Mouse (Mus musculus) hindbrain, postnatal 0 days (tissue): Measurements from ENCODE around the gene Dgcr8. TPM values are rescaled to one million over a fixed set of nuclear protein-coding genes. Genes with fewer than 3 reads are reported as not detected.

Experiments
- ATAC-seq: fragments of 200-750 bp; cut with Nextera tagmentation; 2 replicates; pipeline ENCODE4 v1.8.0; 2017; ENCODE audit warnings: mild to moderate bottlenecking, moderate TSS enrichment, moderate library complexity
- DNase-seq: peaks from one replicate; pipeline ENCODE4 v3.0.0-alpha.2; 2015; ENCODE audit warnings: low spot score
- H3K27ac ChIP-seq: fragments of 300-500 bp; sonication (generic); 2 replicates; pipeline ENCODE4 v1.5.1; 2014; ENCODE audit warnings: mild to moderate bottlenecking
- H3K27me3 ChIP-seq: fragments of 300-500 bp; sonication (generic); 2 replicates; pipeline ENCODE4 v1.6.1; 2014; ENCODE audit warnings: low read length, mixed read lengths; ENCODE audit not compliant: insufficient read depth
- H3K36me3 ChIP-seq: fragments of 300-500 bp; sonication (generic); 2 replicates; pipeline ENCODE4 v1.6.1; 2014; ENCODE audit warnings: low read length, mixed read lengths; ENCODE audit not compliant: insufficient read depth
- H3K4me1 ChIP-seq: fragments of 300-500 bp; sonication (generic); 2 replicates; pipeline ENCODE4 v1.6.1; 2014; ENCODE audit warnings: antibody characterized with exemption, low read length, mixed read lengths; ENCODE audit not compliant: insufficient read depth
- H3K4me2 ChIP-seq: fragments of 300-500 bp; sonication (generic); 2 replicates; pipeline ENCODE4 v1.6.1; 2014; ENCODE audit warnings: low read depth, mild to moderate bottlenecking, low read length, moderate library complexity, mixed read lengths
- H3K4me3 ChIP-seq: fragments of 300-500 bp; sonication (generic); 2 replicates; pipeline ENCODE4 v1.5.1; 2014; ENCODE audit warnings: low read length
- H3K9ac ChIP-seq: fragments of 300-500 bp; sonication (generic); replicated peaks from 2 replicates; pipeline ENCODE4 v1.6.1; 2014; ENCODE audit warnings: mild to moderate bottlenecking, low read length, moderate library complexity, mixed read lengths
- H3K9me3 ChIP-seq: fragments of 300-500 bp; sonication (generic); 2 replicates; pipeline ENCODE4 v1.6.1; 2016; ENCODE audit warnings: low read length, mixed read lengths
- CTCF ChIP-seq: IDR thresholded peaks from 2 replicates; pipeline ENCODE4 v1.5.1; 2016; ENCODE audit warnings: antibody characterized with exemption, control low read depth, low read depth
- WGBS: fragments of 180-500 bp; shearing (Covaris S2); extraction: QIAGEN DNeasy Blood & Tissue Kit; methylation state at CpG from one replicate; pipeline ENCODE4 v1.1.7; 2014; 5-methylcytosine and 5-hydroxymethylcytosine counted together
- polyA plus RNA-seq: library from polyadenylated mRNA; unstranded; fragments of >200 nt; fragmentation: Nextera tagmentation; extraction: Ambion mirVana; gene quantifications from 2 replicates; pipeline ENCODE4 v1.2.1, GENCODE M21; 2015
- total RNA-seq: library from RNA; depleted of rRNA; stranded (reverse); fragments of >200 nt; gene quantifications from 2 replicates; pipeline ENCODE4 v1.2.3, GENCODE M21; 2014

Gene Dgcr8
- total and polyA plus RNA-seq, 2 experiments from 2014 or later, result 20.8 to 39.9 TPM

DNA sequence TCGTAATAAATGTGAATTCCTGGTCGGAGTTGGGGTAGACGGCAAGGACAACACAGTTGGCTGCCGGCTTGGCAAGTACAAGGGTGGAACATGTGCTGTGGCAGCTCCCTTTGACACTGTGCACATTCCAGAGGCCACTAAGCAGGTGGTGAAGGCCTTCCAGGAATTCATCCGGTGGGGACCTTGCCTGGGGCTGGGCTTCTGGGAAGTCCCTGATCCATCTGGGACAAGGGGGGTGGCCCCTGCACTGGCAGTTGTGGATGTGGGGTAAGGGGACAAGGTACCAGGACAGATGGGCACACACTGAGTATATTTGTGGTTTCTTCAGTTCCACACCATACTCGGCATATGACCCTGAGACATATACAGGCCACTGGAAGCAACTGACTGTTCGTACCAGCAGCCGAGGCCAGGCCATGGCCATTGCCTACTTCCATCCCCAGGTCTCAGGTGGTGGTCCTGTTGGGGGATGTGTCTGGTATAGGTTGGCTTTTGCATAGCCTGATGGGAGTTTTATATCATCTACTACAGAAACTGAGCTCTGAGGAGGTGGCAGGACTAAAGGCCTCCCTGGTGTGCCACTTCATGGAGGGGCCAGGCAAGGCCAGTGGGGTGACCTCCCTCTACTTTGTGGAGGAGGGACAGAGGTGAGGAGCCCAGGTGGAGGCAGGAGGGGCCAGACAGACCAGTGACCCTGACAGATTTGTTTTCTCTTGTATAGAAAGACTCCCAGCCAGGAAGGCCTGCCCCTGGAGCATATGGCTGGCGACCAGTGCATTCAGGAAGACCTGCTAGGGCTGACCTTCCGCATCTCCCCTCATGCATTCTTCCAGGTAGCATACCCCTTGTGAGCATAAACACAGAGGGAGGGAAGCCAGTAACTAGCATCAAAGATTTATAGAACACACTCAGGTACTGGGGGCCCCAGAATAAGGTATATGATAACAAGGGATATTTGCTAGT lies 37.9 kb downstream of the Dgcr8 start:
- WGBS, result 59% methylated on average over 10 of the region's 10 CpGs
- no peak for ATAC-seq
- H3K9me3 ChIP-seq, result no peaks in the 10 kb centered on the region
- DNase-seq, result no peak
- H3K9ac ChIP-seq, result no peak overlapping the region; the same call in 1 of the 2 replicates
- H3K36me3 ChIP-seq, result peaks cover 52% of the 10 kb centered on the region
- peak overlapping the region; percentile 68; the same call in 1 of the 2 replicates for H3K4me2 ChIP-seq
- TF ChIP-seq CTCF, result no peak
- no peak overlapping the region for H3K4me3 ChIP-seq
- peaks cover 15% of the 10 kb centered on the region for H3K4me1 ChIP-seq
- H3K27ac ChIP-seq, result no peak overlapping the region
- H3K27me3 ChIP-seq, result no peaks in the 10 kb centered on the region

DNA sequence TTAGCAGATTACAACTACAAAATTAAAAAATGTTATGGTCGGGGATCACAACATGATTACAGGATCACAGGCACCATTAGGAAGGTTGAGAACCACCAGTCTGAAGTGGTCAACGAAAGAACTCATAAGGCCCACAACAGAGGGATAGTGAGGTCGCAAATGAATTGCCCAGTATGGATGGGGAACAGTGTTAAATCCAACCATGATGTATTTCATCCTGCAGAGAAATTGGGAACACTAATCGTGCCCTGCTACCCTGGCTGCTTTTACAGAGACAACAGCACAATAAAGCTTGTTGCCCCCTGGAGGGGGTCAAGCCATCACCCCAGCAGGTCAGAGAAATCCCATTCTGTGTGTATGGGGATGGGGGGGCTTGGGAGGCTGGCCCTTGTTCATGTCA lies 38.8 kb downstream of the Dgcr8 start:
- no peak overlapping the region; the same call in 1 of the 2 replicates for H3K27ac ChIP-seq
- H3K4me2 ChIP-seq, result peak overlapping the region; percentile 68
- no peak overlapping the region; the same call in 1 of the 2 replicates for H3K9ac ChIP-seq
- H3K4me1 ChIP-seq, result peaks cover 15% of the 10 kb centered on the region
- no peak for TF ChIP-seq CTCF
- no peaks in the 10 kb centered on the region for H3K27me3 ChIP-seq
- 0 out of 2 replicates have a peak overlapping the region, but pooled peaks have one; percentile 89 for H3K4me3 ChIP-seq
- H3K36me3 ChIP-seq, result peaks cover 50% of the 10 kb centered on the region
- DNase-seq (no peak), ATAC-seq (no peak)
- 44% methylated on average over 4 of the region's 4 CpGs for WGBS
- H3K9me3 ChIP-seq, result no peaks in the 10 kb centered on the region

DNA sequence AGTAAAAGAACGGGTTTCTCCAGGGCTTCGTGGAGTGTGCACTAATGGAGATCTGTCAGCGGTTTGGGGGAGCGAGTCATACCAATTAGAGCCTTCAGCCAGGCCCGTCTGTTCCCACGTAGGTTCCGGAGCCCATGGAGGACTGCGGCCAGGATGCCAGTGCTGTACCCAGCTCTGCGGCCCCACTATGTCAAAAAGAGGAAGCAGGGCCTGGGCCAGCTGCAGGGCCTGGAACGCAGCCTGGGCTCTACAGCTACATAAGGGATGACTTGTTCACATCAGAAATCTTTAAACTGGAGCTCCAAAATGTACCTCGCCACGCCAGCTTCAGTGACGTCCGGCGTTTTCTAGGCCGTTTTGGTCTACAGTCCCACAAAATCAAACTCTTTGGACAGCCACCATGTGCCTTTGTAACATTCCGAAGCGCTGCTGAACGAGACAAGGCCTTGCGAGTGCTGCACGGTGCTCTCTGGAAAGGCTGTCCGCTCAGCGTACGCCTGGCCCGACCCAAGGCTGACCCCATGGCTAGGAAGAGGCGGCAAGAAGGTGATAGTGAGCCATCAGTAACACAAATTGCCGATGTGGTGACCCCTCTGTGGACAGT lies 39.6 kb downstream of the Dgcr8 start:
- ATAC-seq, result peak; percentile 13
- Histone ChIP-seq H3K4me2 (peak overlapping the region; percentile 68), H3K4me3 (peak overlapping the region; percentile 89), H3K4me1 (peaks cover 15% of the 10 kb centered on the region), H3K27ac (peak overlapping the region; percentile 94), H3K9me3 (no peaks in the 10 kb centered on the region), H3K9ac (peak overlapping the region; percentile 83), H3K27me3 (no peaks in the 10 kb centered on the region), H3K36me3 (peaks cover 56% of the 10 kb centered on the region)
- 4% methylated on average over 27 of the region's 27 CpGs for WGBS
- peak; percentile 43 for DNase-seq
- no peak for TF ChIP-seq CTCF

DNA sequence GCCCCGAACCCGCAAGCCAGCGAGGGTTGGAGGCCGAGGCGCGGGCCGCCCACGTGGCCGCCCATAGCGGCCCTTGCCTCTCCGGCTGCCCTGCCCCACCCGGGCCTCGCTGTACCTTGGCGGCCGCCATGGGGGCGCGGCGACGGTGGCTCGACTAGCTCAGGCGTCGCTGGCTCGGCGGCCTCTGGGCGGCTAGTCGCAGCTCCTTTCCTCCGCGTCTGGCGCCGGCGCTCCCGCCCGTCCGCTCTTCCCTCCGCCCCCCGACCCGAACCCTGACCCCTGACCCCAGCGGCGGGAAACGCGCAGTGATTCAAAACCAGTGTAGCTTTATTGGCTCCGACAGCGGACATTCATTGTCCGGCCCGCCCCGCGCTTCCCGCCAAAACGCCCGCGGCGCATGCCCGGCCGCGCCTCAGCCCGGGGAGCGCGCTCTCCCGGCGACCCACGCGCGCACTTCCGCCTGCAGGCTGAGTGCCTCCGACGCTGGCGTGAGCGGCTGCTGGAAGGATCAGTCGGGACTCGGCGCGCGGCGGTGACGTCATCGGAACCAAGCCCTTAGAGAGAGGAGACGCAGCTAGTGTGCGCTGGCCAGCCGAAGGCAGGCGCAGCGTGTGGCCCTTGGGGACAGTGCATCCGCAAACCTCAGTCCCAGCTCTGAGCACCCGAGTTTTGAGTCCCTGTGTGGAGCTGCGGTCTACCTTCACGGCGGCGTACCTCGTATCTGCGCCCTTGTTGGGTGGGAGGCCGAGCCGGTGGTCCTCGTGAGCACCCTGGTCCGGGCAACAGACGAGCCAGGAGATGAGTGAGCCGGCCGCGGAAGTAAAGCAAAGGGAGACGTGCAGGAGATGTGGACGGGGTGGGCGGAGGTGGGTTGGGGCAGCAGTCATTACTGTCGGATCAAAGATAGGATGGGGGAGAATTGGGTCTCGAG lies 40.3 kb downstream of the Dgcr8 start, which contains the start of the genes Trmt2a and Ranbp1:
Gene Trmt2a (plus strand): TSS at position 247 of the 931 bp plus-strand sequence.
Gene Ranbp1 (minus strand): TSS at position 300 of the 931 bp plus-strand sequence.
- H3K36me3 ChIP-seq, result peaks cover 54% of the 10 kb centered on the region
- H3K27me3 ChIP-seq, result no peaks in the 10 kb centered on the region
- WGBS, result under 1% methylated on average over 99 of the region's 102 CpGs
- ATAC-seq, result peak; percentile 96
- TF ChIP-seq CTCF, result no peak; the same call in 1 of the 2 replicates
- no peaks in the 10 kb centered on the region for H3K9me3 ChIP-seq
- peak within 1 kb of the TSS; percentile 94 for H3K27ac ChIP-seq
- H3K4me3 ChIP-seq, result peak within 1 kb of the TSS; percentile 89
- peak; percentile 99 for DNase-seq
- H3K4me2 ChIP-seq, result peak within 1 kb of the TSS; percentile 68
- peaks cover 15% of the 10 kb centered on the region for H3K4me1 ChIP-seq
- peak within 1 kb of the TSS; percentile 83 for H3K9ac ChIP-seq

DNA sequence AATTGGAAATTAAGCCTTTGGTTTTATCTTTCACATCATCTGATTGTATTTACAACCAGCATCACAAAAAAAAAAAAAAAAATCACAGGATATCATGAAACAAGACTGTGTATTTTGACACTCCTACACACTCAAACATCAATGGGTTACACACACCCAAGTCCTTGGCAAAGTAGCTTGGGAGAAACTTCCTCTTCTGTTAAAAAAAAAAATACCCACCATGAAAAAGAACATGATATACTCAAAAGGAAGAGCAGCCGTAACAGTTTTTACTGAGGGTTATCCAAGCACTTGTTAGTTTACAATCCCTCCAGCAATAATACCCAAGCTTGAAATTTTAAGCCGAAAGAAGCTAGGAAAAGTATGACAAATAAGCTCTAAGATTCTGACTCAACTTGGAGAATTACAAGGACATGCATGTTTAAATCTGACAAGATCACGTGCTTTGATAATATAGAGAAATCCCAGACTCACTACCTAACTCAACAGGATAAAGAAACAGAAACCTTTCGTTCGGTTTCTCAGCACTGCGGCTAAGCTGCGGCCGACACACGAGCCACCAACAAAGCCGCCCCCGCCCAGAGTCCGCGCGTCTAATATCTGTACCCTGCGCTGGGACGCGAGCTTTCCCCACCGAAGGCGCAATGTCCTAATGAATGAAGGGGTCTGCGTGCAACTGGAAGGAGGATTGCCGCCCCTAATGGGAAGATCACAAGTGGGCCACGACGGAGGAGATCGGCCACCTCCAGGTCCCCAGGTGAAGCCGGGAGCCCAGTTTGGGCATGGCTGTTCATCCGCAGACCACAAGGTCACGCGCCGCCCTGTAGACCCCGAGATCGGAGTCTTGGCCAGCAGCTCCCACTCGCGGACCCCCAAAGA lies 41.3 kb downstream of the Dgcr8 start:
- Histone ChIP-seq H3K9ac (peak overlapping the region; percentile 83), H3K4me3 (peak overlapping the region; percentile 89), H3K9me3 (no peaks in the 10 kb centered on the region), H3K27ac (peak overlapping the region; percentile 94), H3K4me2 (peak overlapping the region; percentile 68), H3K36me3 (peaks cover 54% of the 10 kb centered on the region), H3K27me3 (no peaks in the 10 kb centered on the region), H3K4me1 (peaks cover 15% of the 10 kb centered on the region)
- WGBS, result under 1% methylated on average over 33 of the region's 33 CpGs
- peak; percentile 38 for DNase-seq
- no peak; the same call in 1 of the 2 replicates for ATAC-seq
- no peak for TF ChIP-seq CTCF
